Mouse (Mus musculus): Measurements from ENCODE around the gene Creg2.
"Not testable (repeated sequence)": the region's sequence is repeated elsewhere in the genome, so short reads cannot be mapped to it uniquely, and the experiment has no call there.

Gene Creg2

DNA sequence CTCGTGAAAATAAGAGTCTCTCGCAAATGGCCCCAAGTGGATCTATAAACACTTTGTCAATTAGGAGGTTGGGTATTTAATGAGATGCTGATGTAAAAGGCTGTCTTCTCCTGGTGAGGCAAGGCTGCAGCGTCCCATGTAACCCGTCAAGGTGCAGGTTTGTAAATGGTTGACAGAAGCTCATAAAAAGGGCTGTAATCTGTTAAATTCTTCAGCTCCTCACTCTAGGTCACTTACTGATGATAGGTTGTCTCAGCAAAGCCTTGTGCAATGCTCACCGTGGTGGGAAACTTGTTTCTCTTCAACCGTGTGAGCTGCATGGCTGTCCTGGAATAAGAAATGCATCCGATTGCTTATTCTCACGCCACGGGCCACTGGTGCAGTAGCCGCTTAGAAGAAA, 57.4 kb downstream of the Creg2 start:
- no peak for DNase-seq (ENCODE audit: low spot score in 2 of 2)

DNA sequence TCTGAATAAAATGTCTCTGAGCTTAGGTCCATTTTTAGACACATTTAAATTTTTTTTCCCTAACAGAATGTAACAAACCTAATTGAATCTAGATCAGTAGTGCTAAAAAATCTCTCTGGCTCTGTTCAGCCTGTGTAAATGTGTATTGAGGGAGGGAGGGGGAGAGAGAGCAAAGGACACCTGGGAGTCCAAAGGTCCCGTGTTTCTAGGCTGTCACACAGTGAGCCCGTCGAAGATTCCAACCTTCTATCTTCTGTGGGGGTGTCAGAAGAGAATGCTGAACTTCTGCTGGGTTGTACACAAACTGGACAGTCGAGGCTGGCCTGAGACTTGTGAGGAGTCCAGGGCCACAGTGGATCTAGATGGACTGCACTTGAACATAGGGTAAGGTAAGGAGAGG, 59.2 kb downstream of the Creg2 start:
- DNase-seq (ENCODE audit: low spot score in 2 of 2) = no peak

DNA sequence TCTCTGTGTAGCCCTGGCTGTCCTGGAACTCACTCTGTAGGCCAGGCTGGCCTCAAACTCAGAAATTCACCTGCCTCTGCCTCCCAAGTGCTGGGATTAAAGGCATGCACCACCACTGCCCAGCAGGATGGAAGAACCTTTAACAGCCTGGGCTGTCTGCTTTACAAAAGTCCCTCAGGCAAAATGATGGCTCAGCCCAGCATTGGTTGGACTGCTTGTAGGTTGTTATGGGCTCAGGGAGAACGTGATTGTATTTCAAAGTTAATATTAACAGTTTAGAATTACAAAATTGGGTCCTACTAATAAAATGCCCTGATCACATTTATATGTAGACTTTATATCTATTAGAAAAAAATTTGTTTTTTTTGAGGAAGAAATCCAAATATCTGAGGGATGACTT, 59.7 kb downstream of the Creg2 start:
- DNase-seq (ENCODE audit: low spot score in 2 of 2) = not testable (repeated sequence)

DNA sequence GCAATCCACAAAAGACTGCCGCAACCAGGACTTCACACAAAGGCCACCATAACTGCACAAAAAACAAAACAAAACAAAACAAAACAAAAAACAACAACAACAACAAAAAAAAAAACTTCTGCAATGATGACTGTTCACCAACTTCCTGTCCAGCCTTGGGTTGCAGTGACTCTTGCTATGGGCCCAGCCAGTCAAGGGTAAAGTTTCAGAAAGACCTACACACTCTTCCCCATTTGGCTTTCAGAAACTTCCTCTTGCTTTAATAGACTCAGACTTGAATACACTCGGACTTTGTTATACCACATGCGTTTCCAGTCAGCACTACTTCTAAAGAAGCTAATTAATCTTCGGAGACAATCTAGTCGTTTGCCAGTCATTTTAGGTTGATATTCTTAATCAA, 61.1 kb downstream of the Creg2 start:
- DNase-seq (ENCODE audit: low spot score in 2 of 2) = no peak

DNA sequence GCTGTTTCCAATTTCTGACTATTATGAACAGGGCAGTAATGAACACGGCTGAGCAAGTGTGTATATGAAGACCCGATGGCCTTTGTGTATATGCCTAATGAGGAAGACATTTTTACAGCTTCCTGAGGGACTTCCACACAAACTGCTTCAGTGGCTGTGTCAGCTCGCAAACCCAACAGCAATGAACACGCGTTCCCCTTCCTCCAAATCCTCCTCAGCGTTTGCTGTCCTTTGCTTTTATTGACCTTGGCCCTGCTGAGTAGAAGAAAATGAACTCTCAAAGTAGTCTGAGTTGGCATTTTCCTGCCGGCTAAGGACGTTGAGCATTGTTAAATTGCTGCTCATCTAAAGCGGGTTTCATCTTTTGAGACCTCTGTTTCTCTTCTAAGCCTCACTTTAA, 65.9 kb downstream of the Creg2 start:
- no peak for DNase-seq (ENCODE audit: low spot score in 2 of 2)

DNA sequence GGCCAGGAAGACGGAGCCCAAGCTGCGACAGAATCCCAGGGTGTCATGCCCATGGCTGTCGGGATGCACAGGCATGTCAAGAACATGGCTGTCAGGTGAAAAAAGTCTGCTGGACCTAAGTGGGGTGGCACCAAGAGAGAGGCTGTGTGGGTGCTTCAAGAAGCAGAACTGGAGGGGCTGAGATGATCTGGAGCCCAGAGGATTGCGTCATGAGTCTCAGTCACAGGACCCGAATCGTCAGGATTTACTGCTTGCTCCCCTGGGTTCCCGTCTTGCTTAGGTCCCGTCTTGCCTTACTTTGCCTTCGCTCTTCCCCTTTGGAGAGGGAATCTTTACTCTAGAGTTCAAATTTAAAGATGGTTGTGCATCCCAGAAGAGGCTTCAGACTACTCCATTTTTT, 68.1 kb downstream of the Creg2 start:
- no peak for DNase-seq (ENCODE audit: low spot score in 2 of 2)

DNA sequence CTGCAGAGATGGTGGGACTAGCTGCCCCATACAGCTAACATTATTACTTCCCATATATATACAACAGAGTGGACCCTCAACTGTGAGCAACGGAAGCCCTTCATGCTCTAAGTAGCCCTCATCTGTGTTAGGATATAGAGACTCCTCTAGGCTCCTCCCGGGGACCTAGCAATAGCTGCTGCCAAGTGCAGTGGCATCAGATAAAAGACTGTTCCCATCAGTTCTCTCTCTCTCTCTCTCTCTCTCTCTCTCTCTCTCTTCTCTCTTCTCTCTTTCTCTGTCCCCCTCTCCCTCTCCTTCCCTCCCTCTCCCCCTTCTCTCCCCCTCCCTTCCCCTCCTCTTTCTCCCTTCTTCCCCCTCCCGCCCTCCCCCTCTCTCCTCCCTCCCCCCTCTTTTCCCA, 70.1 kb downstream of the Creg2 start:
- no peak for DNase-seq (ENCODE audit: low spot score in 2 of 2)

DNA sequence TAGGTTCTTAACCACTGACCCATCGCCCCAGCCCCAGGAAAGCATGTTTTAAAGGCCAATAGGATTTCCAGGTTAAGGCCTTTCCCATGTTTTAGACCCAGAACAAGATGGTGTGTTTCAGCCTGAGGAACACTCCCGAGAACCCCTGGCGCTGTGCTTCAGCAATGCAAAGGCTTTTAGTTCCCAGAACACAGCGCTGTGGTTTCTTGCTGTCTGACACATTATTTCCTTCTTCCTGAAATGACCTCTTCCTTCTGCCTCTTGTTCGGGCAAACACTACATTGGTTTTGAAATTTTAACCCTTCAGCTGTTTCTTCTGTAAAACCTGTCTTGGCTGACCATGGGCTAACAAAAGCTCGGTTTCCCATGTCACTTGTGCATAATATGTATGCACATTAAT, 72.1 kb downstream of the Creg2 start:
- DNase-seq (ENCODE audit: low spot score in 2 of 2) = no peak

DNA sequence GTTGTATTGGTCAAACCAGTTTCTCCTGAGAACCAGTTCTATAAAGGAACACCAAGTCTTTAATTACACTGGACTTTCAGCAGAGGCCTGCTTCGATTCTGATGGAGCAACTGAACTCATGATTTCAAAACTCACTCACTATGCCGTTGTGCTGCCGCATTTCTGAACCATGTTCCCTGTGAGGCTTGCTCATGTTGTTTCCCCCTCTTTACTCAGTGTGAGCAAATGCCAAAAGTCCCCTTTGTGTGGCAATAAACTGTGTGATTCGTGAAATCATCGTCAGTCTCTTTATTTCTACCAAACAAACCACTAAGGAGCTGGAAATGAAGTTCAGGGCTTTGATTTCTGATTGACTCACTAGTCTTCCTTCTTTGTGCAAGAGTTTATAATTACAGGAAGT, 72.8 kb downstream of the Creg2 start:
- DNase-seq (ENCODE audit: low spot score in 2 of 2) = no peak

DNA sequence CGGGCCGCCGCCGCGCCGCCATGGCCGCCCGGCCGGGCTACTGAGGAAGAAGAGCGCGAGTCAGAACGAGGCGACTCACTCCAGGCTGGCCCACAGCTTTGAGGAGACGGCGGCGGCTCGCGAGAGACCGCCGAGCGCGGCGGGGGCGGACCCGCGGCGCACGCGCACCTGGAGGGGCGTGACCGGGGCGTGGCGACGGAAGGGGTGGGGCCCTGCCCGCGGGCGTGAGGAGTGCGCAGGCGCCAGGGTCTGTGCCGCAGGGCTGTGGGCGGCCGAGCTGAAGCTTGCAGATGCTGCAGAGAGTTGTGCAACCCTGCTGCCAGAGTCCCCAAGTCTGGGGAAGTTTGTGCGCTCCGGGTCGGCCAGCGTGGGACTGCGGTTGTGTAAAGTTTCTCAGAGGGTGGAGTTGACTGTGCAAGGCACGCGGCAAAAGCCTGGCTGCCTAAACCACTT, 74.0 kb downstream of the Creg2 start, which contains the start of gene Rnf149:
TSS of gene Rnf149 (minus strand) at position 153 of the 453 bp plus-strand sequence.
- peak; percentile 94 to 95 for DNase-seq (ENCODE audit: low spot score in 2 of 2)

DNA sequence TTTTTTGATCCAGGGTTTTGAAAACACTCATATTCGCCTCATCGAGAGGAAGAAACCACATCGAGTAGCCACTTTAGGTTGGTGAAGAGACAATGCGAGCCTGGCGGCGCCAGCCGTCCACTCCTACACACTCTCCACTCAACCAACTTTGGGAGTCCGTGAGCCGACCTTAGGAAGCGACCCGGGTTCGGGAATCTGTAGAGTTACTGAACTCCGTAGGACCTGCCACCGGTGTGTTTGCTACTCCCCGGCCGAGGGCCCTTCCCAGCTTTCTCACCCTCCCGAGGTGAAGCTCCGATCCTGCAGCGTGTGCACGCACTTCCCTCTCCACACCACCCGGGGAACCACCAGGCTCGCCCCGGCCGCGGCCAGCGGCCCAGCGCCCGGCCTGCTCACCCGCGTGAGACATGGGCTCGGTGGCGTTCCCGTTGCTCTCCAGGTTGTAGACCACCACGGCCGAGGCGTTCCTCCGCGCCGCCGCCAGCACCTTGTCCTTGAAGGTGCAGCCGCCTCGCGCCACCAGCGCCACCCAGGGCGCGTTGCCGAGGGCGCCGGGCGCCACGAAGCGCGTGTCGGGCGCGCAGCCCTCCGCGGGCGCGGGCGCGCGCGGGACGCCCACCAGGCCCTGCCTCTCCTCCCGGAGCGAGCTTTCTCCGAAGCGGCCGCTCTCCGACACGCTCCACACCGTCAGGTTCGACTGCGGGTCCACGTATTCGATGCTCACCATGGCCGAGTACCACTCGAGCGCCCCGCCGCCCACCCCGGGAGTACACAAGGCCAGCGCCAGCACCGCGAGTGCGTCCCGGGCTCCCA, 74.6 kb downstream of the Creg2 start:
- peak; percentile 47 to 54 for DNase-seq (ENCODE audit: low spot score in 2 of 2)

DNA sequence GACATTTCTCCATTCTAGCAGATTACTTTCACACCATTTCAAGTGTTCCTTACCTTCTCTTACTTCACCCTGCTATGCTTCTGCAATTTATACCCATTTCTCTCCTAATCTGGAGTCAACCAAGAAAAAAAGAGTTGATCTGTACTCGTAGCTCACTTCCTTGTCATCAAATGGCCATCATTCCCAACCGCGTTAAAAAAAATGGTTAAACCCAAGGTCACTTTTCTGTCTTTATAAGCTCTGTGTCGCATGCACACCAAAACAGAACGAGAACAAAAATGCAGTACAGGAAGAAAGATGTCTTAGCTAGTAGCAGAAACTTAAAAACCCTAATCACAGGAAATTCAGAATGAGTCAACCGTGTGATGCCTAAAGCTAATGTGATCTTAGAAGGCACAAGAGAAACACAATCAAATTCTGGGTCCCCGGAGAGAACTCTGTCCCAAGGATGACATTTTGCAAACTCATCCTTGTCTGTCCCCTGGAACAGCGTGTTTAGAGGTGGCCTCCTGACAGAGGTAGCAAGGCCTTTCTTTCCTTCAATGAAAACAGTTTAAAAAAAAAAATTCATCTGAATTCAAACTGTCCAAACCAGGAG, 75.4 kb downstream of the Creg2 start:
- no peak for DNase-seq (ENCODE audit: low spot score in 2 of 2)

DNA sequence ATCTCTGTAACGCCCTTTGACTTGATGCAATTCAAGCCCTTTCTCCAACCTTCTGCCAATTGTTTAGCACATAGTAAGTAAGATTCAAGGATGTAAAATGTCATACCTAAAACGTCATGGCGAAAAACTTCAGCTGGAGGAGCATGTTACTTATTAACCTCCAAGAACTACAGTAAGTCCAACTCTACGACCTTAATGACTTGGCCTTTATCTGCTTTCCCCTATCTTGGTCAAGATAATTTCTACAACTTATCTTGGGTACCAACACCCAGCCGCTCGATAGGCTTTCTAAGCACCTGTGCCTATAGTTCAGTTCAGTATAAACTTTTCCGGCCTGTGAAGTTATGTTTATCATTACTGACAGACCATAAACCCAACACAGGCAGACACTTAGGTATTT, 77.4 kb downstream of the Creg2 start:
- DNase-seq (ENCODE audit: low spot score in 2 of 2) = no peak

DNA sequence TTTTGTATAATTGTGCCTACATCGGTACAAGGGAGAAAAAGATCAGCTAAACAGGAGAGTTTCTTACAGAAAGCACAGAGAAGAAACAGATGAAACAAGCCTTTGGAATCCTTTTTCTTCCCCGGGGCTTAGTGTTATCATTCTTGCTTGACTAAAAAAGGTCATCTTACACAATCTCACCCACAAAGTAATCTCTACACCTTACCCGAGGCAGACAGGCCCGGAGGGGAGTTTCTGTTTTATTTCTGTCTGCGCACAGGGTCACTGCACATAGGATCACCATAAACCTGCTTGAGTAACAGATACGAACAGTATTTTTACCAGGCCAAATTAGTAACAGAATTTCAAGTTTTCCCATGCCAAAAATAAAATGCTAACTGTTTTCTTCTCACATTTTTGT, 79.6 kb downstream of the Creg2 start:
- no peak for DNase-seq (ENCODE audit: low spot score in 2 of 2)

Data from heart, adult 9 months (tissue).